Mouse (Mus musculus) CH12.LX (cell line): ENCODE data around the gene Tmem269. TPM values are rescaled to one million over a fixed set of nuclear protein-coding genes. Genes with fewer than 3 reads are reported as not detected.
A peak's percentile ranks its signal among the peaks of the same experiment; 100 is the strongest.

ENCODE experiments used
- DNase-seq: peaks from one replicate; pipeline ENCODE4 v3.0.0-alpha.2; 2013; ENCODE audit errors: extremely low read depth
- H3K27ac ChIP-seq: 2 replicates; pipeline ENCODE4 v1.5.1; 2012; ENCODE audit warnings: low read depth, mild to moderate bottlenecking, control low read depth, moderate library complexity; ENCODE audit not compliant: insufficient read depth
- H3K27me3 ChIP-seq: replicated peaks from 2 replicates; pipeline ENCODE3; 2012; ENCODE audit warnings: inconsistent platforms
- H3K36me3 ChIP-seq, 2 experiments: replicated peaks in 1 of 2; 2 replicates each; pipeline versions ENCODE3 to v1.6.1; 2012; ENCODE audit warnings: inconsistent platforms in 1 of 2, low read length in 1 of 2, mild to moderate bottlenecking in 1 of 2, mixed read lengths in 1 of 2, moderate library complexity in 1 of 2; ENCODE audit not compliant: control insufficient read depth in 1 of 2, insufficient read depth in 1 of 2
- H3K4me1 ChIP-seq, 2 experiments: 2 replicates each; pipeline ENCODE4 v1.6.1; 2012; ENCODE audit warnings: inconsistent platforms in 1 of 2, moderate library complexity in 1 of 2; ENCODE audit not compliant: insufficient read depth in 2 of 2, control insufficient read depth in 1 of 2
- H3K4me2 ChIP-seq: 2 replicates; pipeline ENCODE4 v1.6.1; 2012; ENCODE audit warnings: low read depth, mild to moderate bottlenecking, control low read depth; ENCODE audit not compliant: poor library complexity, insufficient read depth, severe bottlenecking
- H3K4me3 ChIP-seq, 3 experiments: fragments of 150-350 bp in 1 of 3; sonication (generic) in 1 of 3; replicated peaks in 1 of 3; 2 replicates each; pipeline versions ENCODE3 to v1.5.1; 2011 to 2012; ENCODE audit warnings: low read depth in 2 of 3, low read length in 2 of 3, mild to moderate bottlenecking in 2 of 3, moderate library complexity in 2 of 3, control low read depth in 1 of 3, improper control_type of control experiment in 1 of 3, inconsistent platforms in 1 of 3, mixed read lengths in 1 of 3; ENCODE audit not compliant: poor library complexity in 1 of 3
- H3K79me2 ChIP-seq: replicated peaks from 2 replicates; pipeline ENCODE4 v1.6.1; 2012; ENCODE audit warnings: mild to moderate bottlenecking, moderate library complexity; ENCODE audit not compliant: control insufficient read depth, poor library complexity, insufficient read depth, severe bottlenecking; ENCODE audit errors: extremely low read depth
- H3K9ac ChIP-seq: 2 replicates; pipeline ENCODE4 v1.6.1; 2012; ENCODE audit warnings: low read depth, mild to moderate bottlenecking, control low read depth, moderate library complexity; ENCODE audit not compliant: insufficient read depth
- H3K9me3 ChIP-seq: replicated peaks from 2 replicates; pipeline ENCODE3; 2012; ENCODE audit warnings: low read length, inconsistent platforms, mixed read lengths
- BHLHE40 ChIP-seq: IDR thresholded peaks from 2 replicates; pipeline ENCODE4 v1.6.1; 2011; ENCODE audit warnings: mild to moderate bottlenecking, low read depth, low read length, improper control_type of control experiment
- CHD1 ChIP-seq: IDR thresholded peaks from 2 replicates; pipeline ENCODE4 v1.6.1; 2012; ENCODE audit warnings: low read depth, low read length, improper control_type of control experiment, inconsistent platforms
- CHD2 ChIP-seq: IDR thresholded peaks from 2 replicates; pipeline ENCODE4 v1.6.1; 2011; ENCODE audit warnings: low read length, improper control_type of control experiment
- CTCF ChIP-seq, 2 experiments: IDR thresholded peaks in 1 of 2; conservative IDR thresholded peaks in 1 of 2; 2 replicates each; pipeline ENCODE4 v1.5.1; 2011 to 2012; ENCODE audit warnings: low read depth in 2 of 2, low read length in 2 of 2, improper control_type of control experiment in 1 of 2, inconsistent platforms in 1 of 2, mild to moderate bottlenecking in 1 of 2, moderate library complexity in 1 of 2
- ETS1 ChIP-seq: conservative IDR thresholded peaks from 2 replicates; pipeline ENCODE4 v1.6.1; 2012; ENCODE audit warnings: low read depth, mild to moderate bottlenecking, inconsistent platforms, low read length, improper control_type of control experiment, moderate library complexity
- GABPA ChIP-seq: IDR thresholded peaks from 2 replicates; pipeline ENCODE4 v1.6.1; 2012; ENCODE audit warnings: low read depth, low read length, improper control_type of control experiment, inconsistent platforms; ENCODE audit not compliant: insufficient replicate concordance
- HCFC1 ChIP-seq: IDR thresholded peaks from 2 replicates; pipeline ENCODE4 v1.6.1; 2012; ENCODE audit warnings: low read depth, mild to moderate bottlenecking, inconsistent platforms, low read length, improper control_type of control experiment
- IRF4 ChIP-seq: IDR thresholded peaks from 2 replicates; pipeline ENCODE4 v1.6.1; 2014; ENCODE audit warnings: low read depth, mild to moderate bottlenecking, inconsistent platforms, low read length, improper control_type of control experiment
- MAX ChIP-seq: IDR thresholded peaks from 2 replicates; pipeline ENCODE4 v1.6.1; 2011; ENCODE audit warnings: low read length, improper control_type of control experiment
- MEF2A ChIP-seq: IDR thresholded peaks from 2 replicates; pipeline ENCODE4 v1.6.1; 2014; ENCODE audit warnings: low read depth, mild to moderate bottlenecking, inconsistent platforms, low read length, improper control_type of control experiment, borderline replicate concordance
- MXI1 ChIP-seq: IDR thresholded peaks from 2 replicates; pipeline ENCODE4 v1.6.1; 2011; ENCODE audit warnings: mild to moderate bottlenecking, low read depth, low read length, improper control_type of control experiment
- MYC ChIP-seq: IDR thresholded peaks from 2 replicates; pipeline ENCODE4 v1.6.1; 2011; ENCODE audit warnings: low read depth, mild to moderate bottlenecking, improper control_type of control experiment, low read length
- NELFE ChIP-seq: IDR thresholded peaks from 2 replicates; pipeline ENCODE4 v1.6.1; 2011; ENCODE audit warnings: low read depth, low read length, improper control_type of control experiment
- PAX5 ChIP-seq: IDR thresholded peaks from 2 replicates; pipeline ENCODE4 v1.6.1; 2012; ENCODE audit warnings: low read length, inconsistent platforms, mixed read lengths
- RAD21 ChIP-seq: IDR thresholded peaks from 2 replicates; pipeline ENCODE4 v1.6.1; 2011; ENCODE audit warnings: low read depth, mild to moderate bottlenecking, low read length, improper control_type of control experiment, moderate library complexity
- RCOR1 ChIP-seq: conservative IDR thresholded peaks from 2 replicates; pipeline ENCODE4 v1.6.1; 2012; ENCODE audit warnings: low read depth, mild to moderate bottlenecking, inconsistent platforms, low read length, improper control_type of control experiment
- SMC3 ChIP-seq: IDR thresholded peaks from 2 replicates; pipeline ENCODE4 v1.6.1; 2011; ENCODE audit warnings: low read depth, low read length, improper control_type of control experiment
- TCF12 ChIP-seq: IDR thresholded peaks from 2 replicates; pipeline ENCODE4 v1.6.1; 2014; ENCODE audit warnings: low read depth, mild to moderate bottlenecking, inconsistent platforms, low read length, improper control_type of control experiment
- UBTF ChIP-seq: IDR thresholded peaks from 2 replicates; pipeline ENCODE4 v1.6.1; 2012; ENCODE audit warnings: low read depth, mild to moderate bottlenecking, inconsistent platforms, low read length, improper control_type of control experiment, moderate library complexity
- ZC3H11A ChIP-seq: IDR thresholded peaks from 2 replicates; pipeline ENCODE4 v1.6.1; 2012; ENCODE audit warnings: low read depth, mild to moderate bottlenecking, inconsistent platforms, low read length, improper control_type of control experiment
- ZKSCAN1 ChIP-seq: IDR thresholded peaks from 2 replicates; pipeline ENCODE4 v1.6.1; 2012; ENCODE audit warnings: low read depth, inconsistent platforms, low read length, improper control_type of control experiment, borderline replicate concordance
- ZMIZ1 ChIP-seq: IDR thresholded peaks from 2 replicates; pipeline ENCODE4 v1.6.1; 2012; ENCODE audit warnings: low read depth, mild to moderate bottlenecking, inconsistent platforms, low read length, improper control_type of control experiment
- ZNF384 ChIP-seq: IDR thresholded peaks from 2 replicates; pipeline ENCODE4 v1.6.1; 2012; ENCODE audit warnings: low read depth, low read length, improper control_type of control experiment, inconsistent platforms
- dilution Hi-C: fragments of 300-500 bp; cut with MboI; formaldehyde crosslinking; loops from 2 replicates; pipeline ENCODE4 v1.14.3; 2020; ENCODE audit warnings: low sequenced_read_pairs; ENCODE audit not compliant: extremely low pct_unique_long_range_greater_than_20kb, extremely low pct_ligation_motif_present
- in situ Hi-C: fragments of 300-500 bp; cut with MboI; formaldehyde crosslinking; loops from 3 replicates; pipeline ENCODE4 v1.14.3; 2019; ENCODE audit warnings: low sequenced_read_pairs, low pct_ligation_motif_present, low pct_unique_long_range_greater_than_20kb, mixed read lengths
- polyA plus RNA-seq: library from polyadenylated mRNA; unstranded; fragments of >175 nt; gene quantifications from 2 replicates; pipeline ENCODE4 v1.2.1, GENCODE M21; 2012; ENCODE audit warnings: low read depth; ENCODE audit not compliant: insufficient read length
- total RNA-seq, 2 experiments: library from RNA; depleted of rRNA; stranded (reverse); fragments of 300-350 nt in 1 of 2; fragments of >200 nt in 1 of 2; gene quantifications; 2 replicates each; pipeline ENCODE4 v1.2.3; 2012 to 2014

Tmem269 gene
- total and polyA plus RNA-seq, 3 experiments = 0.16 TPM; not detected in 2

GRCm38 (mm10) chr4:119173851-119174453, 44.1 kb downstream of the Tmem269 start, which contains the start of gene Zfp691 (continued):
- TF ChIP-seq CHD1 (no peak; the same call in 1 of the 2 replicates), TCF12 (peak; percentile 12; the same call in 1 of the 2 replicates), ZNF384 (no peak), RCOR1 (no peak), ZMIZ1 (peak; percentile 66), HCFC1 (peak; percentile 98), UBTF (no peak)

- Histone ChIP-seq H3K4me2 (peak overlapping the region; percentile 88), H3K36me3 (peaks cover 15 to 34% of the 10 kb centered on the region in 2 experiments), H3K4me3 (peak overlapping the region; percentile 72 to 99 (median 95)), H3K9ac (peak overlapping the region; percentile 55), H3K79me2 (no peaks in the 10 kb centered on the region), H3K27me3 (peaks cover 10% of the 10 kb centered on the region), H3K9me3 (no peaks in the 10 kb centered on the region), H3K4me1 (peaks cover 0 to 12% of the 10 kb centered on the region in 2 experiments; a peak in 3 of 4 replicates), H3K27ac (no peak overlapping the region)
- no peak for TF ChIP-seq MAX
- peak; percentile 59 for TF ChIP-seq BHLHE40
- in situ Hi-C loops (loop anchor here (5.0 to 10.0 kb wide), 3 partner anchors 34 to 518 kb away; partner anchors contain the start of gene Olfr62), dilution Hi-C loops (no loop called here)
- no peak for DNase-seq
Observed at GRCm38 (mm10) chr4:119172919-119173650, 44.9 kb downstream of the Tmem269 start.

GRCm38 (mm10) chr4:119167663-119168062, 50.4 kb downstream of the Tmem269 start:
- no peak overlapping the region for H3K27ac ChIP-seq
- peaks cover 15 to 35% of the 10 kb centered on the region in 2 experiments for H3K36me3 ChIP-seq
- H3K79me2 ChIP-seq = no peaks in the 10 kb centered on the region
- H3K9ac ChIP-seq = no peak overlapping the region
- H3K4me3 ChIP-seq = no peak overlapping the region
- H3K9me3 ChIP-seq = no peaks in the 10 kb centered on the region
- no peak overlapping the region for H3K4me2 ChIP-seq
- in situ Hi-C loops (no loop called here), dilution Hi-C loops (no loop called here)
- H3K4me1 ChIP-seq = peaks cover 0 to 1% of the 10 kb centered on the region in 2 experiments; a peak in 2 of 4 replicates
- peak; percentile 92 for DNase-seq
- TF ChIP-seq CTCF (conservative IDR thresholded peaks at IDR 0.05 in 1 of 2, IDR thresholded peaks at IDR 0.05 in 1 of 2; ENCODE audit: low read depth in 2 of 2, low read length in 2 of 2) (peak; percentile 75 to 94), MEF2A (no peak), GABPA (no peak), BHLHE40 (peak; percentile 54; the same call in 1 of the 2 replicates), PAX5 (no peak), RAD21 (peak; percentile 93), NELFE (no peak), ETS1 (no peak), MAX (peak; percentile 98), ZKSCAN1 (no peak), MYC (peak; percentile 99), MXI1 (peak; percentile 64; the same call in 1 of the 2 replicates), IRF4 (no peak), CHD2 (no peak), ZC3H11A (peak; percentile 86), SMC3 (peak; percentile 98), RCOR1 (no peak), TCF12 (no peak)
- no peaks in the 10 kb centered on the region for H3K27me3 ChIP-seq
